Mouse (Mus musculus): ENCODE measurements around the gene Simc1. TPM values are rescaled to one million over a fixed set of nuclear protein-coding genes. Genes with fewer than 3 reads are reported as not detected.

Gene Simc1
- polyA plus RNA-seq, 1 experiment = 3.2 TPM

- no peak overlapping the region for H3K4me3 ChIP-seq (replicated peaks; ENCODE audit: control insufficient read depth, low read depth, low read length)
- WGBS = 65% methylated on average over 1 of the region's 1 CpGs
- no peak for TF ChIP-seq POLR2A (IDR thresholded peaks at IDR 0.05; ENCODE audit: borderline replicate concordance, control insufficient read depth, low read depth, low read length)
- TF ChIP-seq CTCF (IDR thresholded peaks at IDR 0.05; ENCODE audit: control insufficient read depth, insufficient read depth, low read length) = no peak
- no peak overlapping the region for H3K27ac ChIP-seq (ENCODE audit: control insufficient read depth, insufficient read depth, low read depth, low read length, poor library complexity)
- no peaks in the 10 kb centered on the region for H3K4me1 ChIP-seq (ENCODE audit: control insufficient read depth, insufficient read depth, low read length)
Measured at GRCm38 (mm10) chr13:54569282-54569681, 65.7 kb downstream of the Simc1 start.

- TF ChIP-seq POLR2A (IDR thresholded peaks at IDR 0.05; ENCODE audit: borderline replicate concordance, control insufficient read depth, low read depth, low read length) (no peak), CTCF (IDR thresholded peaks at IDR 0.05; ENCODE audit: control insufficient read depth, insufficient read depth, low read length) (no peak)
- no peak overlapping the region for H3K27ac ChIP-seq (ENCODE audit: control insufficient read depth, insufficient read depth, low read depth, low read length, poor library complexity)
- H3K4me1 ChIP-seq (ENCODE audit: control insufficient read depth, insufficient read depth, low read length) = peaks cover 3% of the 10 kb centered on the region; the same call in 1 of the 2 replicates
- no peak overlapping the region for H3K4me3 ChIP-seq (replicated peaks; ENCODE audit: control insufficient read depth, low read depth, low read length)
- WGBS = 73% methylated on average over 4 of the region's 4 CpGs
Measured at GRCm38 (mm10) chr13:54570736-54571135, 67.2 kb downstream of the Simc1 start.

DNA sequence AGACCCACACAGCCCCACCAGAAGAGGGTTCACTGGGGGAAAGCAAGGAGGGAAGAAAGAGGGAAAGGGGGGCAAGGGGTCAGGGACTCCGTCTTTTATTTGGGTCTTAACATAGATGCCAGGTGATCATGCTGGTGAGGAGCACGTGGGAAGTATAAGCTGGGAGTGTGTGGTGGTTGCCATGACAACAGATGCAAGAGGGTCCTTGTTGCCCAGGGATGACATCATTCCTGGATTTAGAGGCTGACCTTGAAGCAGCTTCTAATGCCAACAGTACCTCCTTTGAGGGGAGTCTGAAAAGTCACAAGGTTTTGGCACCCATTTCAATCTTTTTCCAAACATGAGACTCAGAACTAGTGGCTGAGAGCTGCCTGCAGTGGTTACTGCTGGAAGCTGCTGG, 68.1 kb downstream of the Simc1 start:
- TF ChIP-seq CTCF (IDR thresholded peaks at IDR 0.05; ENCODE audit: control insufficient read depth, insufficient read depth, low read length) (no peak), POLR2A (IDR thresholded peaks at IDR 0.05; ENCODE audit: borderline replicate concordance, control insufficient read depth, low read depth, low read length) (no peak)
- peaks cover 3% of the 10 kb centered on the region; the same call in 1 of the 2 replicates for H3K4me1 ChIP-seq (ENCODE audit: control insufficient read depth, insufficient read depth, low read length)
- no peak overlapping the region for H3K27ac ChIP-seq (ENCODE audit: control insufficient read depth, insufficient read depth, low read depth, low read length, poor library complexity)
- H3K4me3 ChIP-seq (replicated peaks; ENCODE audit: control insufficient read depth, low read depth, low read length) = no peak overlapping the region
- 64% methylated on average over 2 of the region's 2 CpGs for WGBS

DNA sequence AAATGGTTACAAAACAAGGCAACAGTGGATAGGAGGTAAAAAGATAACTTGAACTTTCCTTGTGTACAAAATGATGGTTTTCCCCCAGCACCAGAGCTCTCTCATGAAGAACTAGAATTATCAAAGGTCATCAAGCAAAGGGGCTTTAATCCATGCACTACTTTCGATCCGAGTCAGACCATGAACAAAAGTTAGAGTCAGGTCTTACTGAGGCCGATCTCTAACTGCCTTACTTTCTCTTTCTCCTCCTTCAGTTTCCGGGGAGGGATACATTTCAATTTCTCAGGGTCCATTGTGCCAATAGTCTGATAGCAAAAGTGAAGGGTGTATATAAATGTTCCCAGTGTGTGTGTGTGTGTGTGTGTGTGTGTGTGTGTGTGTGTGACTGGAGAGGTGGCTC, 69.0 kb downstream of the Simc1 start:
- no peak overlapping the region for H3K4me3 ChIP-seq (replicated peaks; ENCODE audit: control insufficient read depth, low read depth, low read length)
- WGBS = 79% methylated on average over 4 of the region's 4 CpGs
- H3K4me1 ChIP-seq (ENCODE audit: control insufficient read depth, insufficient read depth, low read length) = peaks cover 4% of the 10 kb centered on the region
- no peak for TF ChIP-seq POLR2A (IDR thresholded peaks at IDR 0.05; ENCODE audit: borderline replicate concordance, control insufficient read depth, low read depth, low read length)
- H3K27ac ChIP-seq (ENCODE audit: control insufficient read depth, insufficient read depth, low read depth, low read length, poor library complexity) = no peak overlapping the region

DNA sequence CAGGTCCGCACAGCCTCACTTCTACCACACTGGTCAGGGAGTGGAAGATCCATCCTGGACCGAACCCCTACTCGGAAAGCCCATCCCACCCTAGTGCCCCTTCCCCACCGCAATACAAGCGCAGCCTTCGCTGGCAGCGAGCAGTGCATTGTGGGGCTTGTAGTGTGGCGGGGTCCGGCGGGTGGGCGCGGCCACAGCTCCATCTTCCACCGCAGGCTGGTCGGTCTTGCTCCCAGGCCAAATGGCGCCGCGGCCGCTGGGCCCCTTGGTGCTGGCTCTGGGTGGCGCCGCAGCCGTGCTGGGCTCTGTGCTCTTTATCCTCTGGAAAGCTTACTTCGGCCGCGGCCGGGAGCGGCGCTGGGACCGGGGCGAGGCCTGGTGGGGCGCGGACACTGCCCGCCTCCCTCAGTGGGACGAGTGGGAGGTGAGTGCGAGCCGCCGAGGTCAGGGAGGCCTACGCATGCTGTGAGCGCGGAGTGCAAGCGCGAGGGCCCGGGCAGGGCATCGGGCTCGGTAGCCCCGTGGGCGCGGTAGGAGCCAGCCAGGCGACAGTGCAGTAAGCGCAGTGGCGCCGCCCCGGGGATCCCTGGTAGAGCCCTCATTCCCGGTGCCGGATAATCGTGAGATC, 71.4 kb downstream of the Simc1 start, which contains the start of gene Arl10:
Arl10 (plus strand) TSS at position 162 of the 628 bp plus-strand sequence.
- Histone ChIP-seq H3K4me1 (ENCODE audit: control insufficient read depth, insufficient read depth, low read length) (peaks cover 6% of the 10 kb centered on the region), H3K27ac (ENCODE audit: control insufficient read depth, insufficient read depth, low read depth, low read length, poor library complexity) (peak within 1 kb of the TSS; percentile 12; the same call in 1 of the 2 replicates), H3K4me3 (replicated peaks; ENCODE audit: control insufficient read depth, low read depth, low read length) (peak within 1 kb of the TSS; percentile 63)
- 1% methylated on average over 55 of the region's 55 CpGs for WGBS
- TF ChIP-seq CTCF (IDR thresholded peaks at IDR 0.05; ENCODE audit: control insufficient read depth, insufficient read depth, low read length) = no peak
- TF ChIP-seq POLR2A (IDR thresholded peaks at IDR 0.05; ENCODE audit: borderline replicate concordance, control insufficient read depth, low read depth, low read length) = peak; percentile 37; the same call in 1 of the 2 replicates

DNA sequence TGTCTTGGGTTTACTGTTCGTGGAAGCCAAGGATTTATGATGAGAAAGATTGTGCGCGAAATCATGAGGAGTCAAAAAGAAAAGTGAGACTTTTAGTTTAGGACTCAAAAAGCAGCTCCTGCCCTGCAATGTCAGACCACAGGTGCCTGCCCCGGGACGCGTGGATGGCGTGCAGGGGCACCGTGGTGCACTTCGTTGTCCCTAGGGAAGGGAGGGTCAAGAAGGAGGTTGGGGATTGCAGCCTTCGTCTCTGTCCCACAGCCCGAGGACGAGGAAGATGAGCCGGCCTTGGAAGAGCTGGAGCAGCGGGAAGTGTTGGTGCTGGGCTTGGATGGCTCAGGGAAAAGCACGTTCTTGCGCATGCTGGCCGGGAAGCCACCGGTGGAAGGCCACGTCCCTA, 71.9 kb downstream of the Simc1 start:
- TF ChIP-seq CTCF (IDR thresholded peaks at IDR 0.05; ENCODE audit: control insufficient read depth, insufficient read depth, low read length) = no peak
- TF ChIP-seq POLR2A (IDR thresholded peaks at IDR 0.05; ENCODE audit: borderline replicate concordance, control insufficient read depth, low read depth, low read length) = no peak
- Histone ChIP-seq H3K4me1 (ENCODE audit: control insufficient read depth, insufficient read depth, low read length) (peaks cover 6% of the 10 kb centered on the region), H3K4me3 (replicated peaks; ENCODE audit: control insufficient read depth, low read depth, low read length) (peak overlapping the region; percentile 63), H3K27ac (ENCODE audit: control insufficient read depth, insufficient read depth, low read depth, low read length, poor library complexity) (peak overlapping the region; percentile 12; the same call in 1 of the 2 replicates)
- WGBS = 9% methylated on average over 19 of the region's 19 CpGs

DNA sequence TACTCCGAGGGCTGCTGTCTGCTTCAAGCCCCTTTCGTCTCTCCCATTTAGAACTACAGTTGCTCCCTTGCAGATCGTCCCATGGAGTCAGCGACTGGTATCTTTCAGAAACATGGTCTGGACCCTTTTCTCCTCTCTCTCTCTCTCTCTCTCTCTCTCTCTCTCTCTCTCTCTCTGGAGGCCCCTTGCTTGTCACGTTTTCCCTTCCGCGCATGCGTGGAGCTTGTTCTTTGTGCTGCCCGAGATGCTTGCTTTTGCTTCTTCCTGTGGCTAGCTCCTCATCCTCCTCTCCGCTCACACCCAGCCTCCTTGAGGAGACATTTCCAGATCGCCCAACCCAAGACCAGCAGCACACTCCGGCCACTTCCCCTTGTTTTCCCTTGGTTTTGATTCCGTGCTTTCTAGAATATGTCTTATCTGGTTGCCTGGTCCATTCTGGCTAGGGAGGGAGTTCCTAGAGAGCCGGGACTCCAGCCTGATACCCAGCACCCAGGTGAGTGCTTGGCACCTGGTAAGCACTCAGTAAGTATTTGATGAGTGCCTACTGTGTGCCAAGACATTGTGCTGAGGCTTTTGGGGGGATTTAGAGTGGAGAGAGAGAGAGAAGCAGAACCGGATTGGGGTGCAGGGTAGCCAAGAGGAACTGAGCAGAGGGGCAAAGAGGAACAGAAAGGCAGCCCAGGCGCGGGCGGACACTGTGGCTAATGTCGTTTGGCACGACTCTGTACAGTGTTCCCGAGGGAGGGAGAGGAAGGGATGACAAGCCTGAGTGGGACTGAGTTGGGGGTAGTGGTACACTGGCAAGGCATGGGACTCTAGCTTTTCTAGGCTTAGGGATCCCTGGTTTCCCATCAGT, 74.3 kb downstream of the Simc1 start:
- H3K27ac ChIP-seq (ENCODE audit: control insufficient read depth, insufficient read depth, low read depth, low read length, poor library complexity) = peak overlapping the region; percentile 49; the same call in 1 of the 2 replicates
- 43% methylated on average over 21 of the region's 21 CpGs for whole genome bisulfite sequencing

GRCm38 (mm10) chr13:54581385-54581784, 77.8 kb downstream of the Simc1 start:
- H3K4me1 ChIP-seq (ENCODE audit: control insufficient read depth, insufficient read depth, low read length) = peaks cover 3% of the 10 kb centered on the region
- TF ChIP-seq CTCF (IDR thresholded peaks at IDR 0.05; ENCODE audit: control insufficient read depth, insufficient read depth, low read length) (no peak), POLR2A (IDR thresholded peaks at IDR 0.05; ENCODE audit: borderline replicate concordance, control insufficient read depth, low read depth, low read length) (no peak)
- H3K4me3 ChIP-seq (replicated peaks; ENCODE audit: control insufficient read depth, low read depth, low read length) = no peak overlapping the region
- WGBS = 82% methylated on average over 2 of the region's 2 CpGs
- H3K27ac ChIP-seq (ENCODE audit: control insufficient read depth, insufficient read depth, low read depth, low read length, poor library complexity) = no peak overlapping the region

More for the DNA sequence above, 74.3 kb downstream of the Simc1 start:
- no peak overlapping the region for H3K4me3 ChIP-seq (replicated peaks; ENCODE audit: control insufficient read depth, low read depth, low read length)
- TF ChIP-seq POLR2A (IDR thresholded peaks at IDR 0.05; ENCODE audit: borderline replicate concordance, control insufficient read depth, low read depth, low read length) = peak; percentile 40; the same call in 1 of the 2 replicates
- no peak for TF ChIP-seq CTCF (IDR thresholded peaks at IDR 0.05; ENCODE audit: control insufficient read depth, insufficient read depth, low read length)
- peaks cover 6% of the 10 kb centered on the region for H3K4me1 ChIP-seq (ENCODE audit: control insufficient read depth, insufficient read depth, low read length)

Measured in bone marrow, adult 2 months (tissue).